Mouse (Mus musculus): ENCODE results near the gene Vmn1r94. TPM values are rescaled to one million over a fixed set of nuclear protein-coding genes. Genes with fewer than 3 reads are reported as not detected.
"Not testable (repeated sequence)": the region's sequence is repeated elsewhere in the genome, so short reads cannot be mapped to it uniquely, and the experiment has no call there.

Vmn1r94 gene
- total RNA-seq (2021), result not detected

- not testable (repeated sequence) for DNase-seq (ENCODE audit: extremely low spot score in 1 of 2, low spot score in 1 of 2)
Measured at GRCm38 (mm10) chr7:20168277-20168676, at the start of gene Vmn1r94. Gene Vmn1r94 (minus strand): TSS chr7:20168377.

GRCm38 (mm10) chr7:20205507-20205906 lies 37.3 kb upstream of the Vmn1r94 start, which contains the start of gene Gm6164:
Gene Gm6164 (minus strand): TSS chr7:20205607.
- DNase-seq (ENCODE audit: extremely low spot score in 1 of 2, low spot score in 1 of 2), result not testable (repeated sequence)

GRCm38 (mm10) chr7:20193410-20193809 lies 25.2 kb upstream of the Vmn1r94 start, which contains the start of gene Vmn1r95:
Gene Vmn1r95 (plus strand): TSS chr7:20193710.
- DNase-seq (ENCODE audit: extremely low spot score in 1 of 2, low spot score in 1 of 2), result not testable (repeated sequence)

- not testable (repeated sequence) for DNase-seq (ENCODE audit: extremely low spot score in 1 of 2, low spot score in 1 of 2)
Measured at GRCm38 (mm10) chr7:20138988-20139387, 29.2 kb downstream of the Vmn1r94 start, which contains the start of gene Vmn1r93. Gene Vmn1r93 (minus strand): TSS chr7:20139088.

- not testable (repeated sequence) for DNase-seq (ENCODE audit: extremely low spot score in 1 of 2, low spot score in 1 of 2)
Measured at GRCm38 (mm10) chr7:20122479-20122878, 45.7 kb downstream of the Vmn1r94 start, which contains the start of gene Gm16442. Gene Gm16442 (minus strand): TSS chr7:20122579.

Other genes starting within 250 kb of the Vmn1r94 start
- gene Pvr, start 247.2 kb downstream of the Vmn1r94 start, total RNA-seq (2021), result 10 to 100 TPM; 10.2 to 15.9 TPM
- gene Igsf23, start 217.6 kb downstream of the Vmn1r94 start, total RNA-seq (2021), result not detected
- not detected for gene Ceacam20, start 203.0 kb downstream of the Vmn1r94 start, total RNA-seq (2021)
- gene Nlrp9b, start 176.9 kb downstream of the Vmn1r94 start, total RNA-seq (2021), result not detected
- gene Vmn1r91, start 68.7 kb downstream of the Vmn1r94 start, total RNA-seq (2021), result not detected
- gene Gm16442, start 45.8 kb downstream of the Vmn1r94 start, total RNA-seq (2021), result not detected
- not detected for gene Vmn1r93, start 29.3 kb downstream of the Vmn1r94 start, total RNA-seq (2021)
- not detected for gene Vmn1r95, start 25.3 kb upstream of the Vmn1r94 start, total RNA-seq (2021)
- not detected for gene Gm6164, start 37.2 kb upstream of the Vmn1r94 start, total RNA-seq (2021)
- gene Gm4498, start 65.5 kb upstream of the Vmn1r94 start, total RNA-seq (2021), result not detected
- not detected for gene Gm5890, start 94.5 kb upstream of the Vmn1r94 start, total RNA-seq (2021)
- not detected for gene Gm4133, start 165.7 kb upstream of the Vmn1r94 start, total RNA-seq (2021)
- gene Gm5728, start 207.0 kb upstream of the Vmn1r94 start, total RNA-seq (2021), result not detected
- not detected for gene Vmn1r100, start 249.6 kb upstream of the Vmn1r94 start, total RNA-seq (2021)